Mouse (Mus musculus): Measurements from ENCODE around the gene Gzma. TPM values are rescaled to one million over a fixed set of nuclear protein-coding genes. Genes with fewer than 3 reads are reported as not detected.

Gzma gene
- polyA plus RNA-seq, 1 experiment from 2014 or later = not detected

DNA sequence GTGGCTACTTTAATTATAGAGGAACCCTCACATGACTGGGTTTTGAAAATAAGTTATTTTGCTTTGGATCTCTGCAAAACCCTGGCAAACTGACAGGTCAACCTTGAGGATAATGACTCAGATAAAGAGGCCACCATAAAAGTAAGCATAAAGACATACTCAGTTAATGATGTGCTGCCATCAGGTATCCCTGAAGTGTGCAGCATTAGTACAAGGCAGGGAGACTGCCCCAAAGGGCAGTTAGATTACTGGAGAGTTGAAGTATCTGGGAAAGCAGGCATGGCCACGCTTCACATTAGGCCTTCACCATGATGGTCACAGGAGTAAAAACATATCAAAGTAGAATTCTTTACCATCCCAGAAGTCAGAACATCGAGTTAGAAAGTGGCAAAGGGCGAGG, 55.9 kb downstream of the Gzma start:
- Histone ChIP-seq H3K4me2 (peak overlapping the region; percentile 65), H3K27me3 (no peaks in the 10 kb centered on the region), H3K27ac (no peak overlapping the region), H3K9ac (no peak overlapping the region), H3K4me3 (peak overlapping the region; percentile 42), H3K9me3 (replicated peaks) (no peaks in the 10 kb centered on the region), H3K36me3 (ENCODE audit: poor library complexity, severe bottlenecking) (peaks cover 6% of the 10 kb centered on the region; the same call in 1 of the 2 replicates), H3K4me1 (0 out of 2 replicates have a peak, but pooled peaks cover 5% of the 10 kb centered on the region)
- WGBS = 84% methylated on average over 3 of the region's 3 CpGs
- no peak for ATAC-seq

Other genes starting within 250 kb of the Gzma start
- gene Mtrex, start 173.6 kb downstream of the Gzma start, polyA plus RNA-seq (2015; fragmentation: Nextera tagmentation; extraction: Ambion mirVana) = 72.0 and 76.7 TPM in 2 replicates
- gene Dhx29, start 173.5 kb downstream of the Gzma start, polyA plus RNA-seq (2015; fragmentation: Nextera tagmentation; extraction: Ambion mirVana) = 29.8 and 30.8 TPM in 2 replicates
- 1.9 and 4.4 TPM in 2 replicates for gene Ccno, start 113.2 kb downstream of the Gzma start, polyA plus RNA-seq (2015; fragmentation: Nextera tagmentation; extraction: Ambion mirVana)
- 1.4 and 2.4 TPM in 2 replicates for gene Mcidas, start 107.1 kb downstream of the Gzma start, polyA plus RNA-seq (2015; fragmentation: Nextera tagmentation; extraction: Ambion mirVana)
- 0.63 and 0.92 TPM in 2 replicates for gene Cdc20b, start 65.9 kb downstream of the Gzma start, polyA plus RNA-seq (2015; fragmentation: Nextera tagmentation; extraction: Ambion mirVana)
- 62.8 and 63.5 TPM in 2 replicates for gene Gpx8, start 54.6 kb downstream of the Gzma start, polyA plus RNA-seq (2015; fragmentation: Nextera tagmentation; extraction: Ambion mirVana)
- 0.64 and 1.7 TPM in 2 replicates for gene Esm1, start 108.7 kb upstream of the Gzma start, polyA plus RNA-seq (2015; fragmentation: Nextera tagmentation; extraction: Ambion mirVana)
- gene Gzmk, start 124.9 kb upstream of the Gzma start, polyA plus RNA-seq (2015; fragmentation: Nextera tagmentation; extraction: Ambion mirVana) = not detected in 2 replicates
- gene BC067074, start 192.2 kb upstream of the Gzma start, polyA plus RNA-seq (2015; fragmentation: Nextera tagmentation; extraction: Ambion mirVana) = 0.75 and 0.89 TPM in 2 replicates

Data from forebrain, embryonic 13.5 days (tissue).